Mouse (Mus musculus) embryonic facial prominence, embryonic 13.5 days (tissue): ENCODE data around the gene Hoxd11. TPM values are rescaled to one million over a fixed set of nuclear protein-coding genes. Genes with fewer than 3 reads are reported as not detected.

ENCODE experiments used
- ATAC-seq: fragments of 200-750 bp; cut with Nextera tagmentation; 2 replicates; pipeline ENCODE4 v1.8.0; 2017; ENCODE audit warnings: low read depth; ENCODE audit not compliant: insufficient number of reproducible peaks, insufficient read depth, low FRiP score, low TSS enrichment
- H3K27ac ChIP-seq: fragments of 300-500 bp; sonication (generic); 2 replicates; pipeline ENCODE4 v1.5.1; 2015; ENCODE audit warnings: moderate library complexity, mild to moderate bottlenecking, inconsistent platforms
- H3K27me3 ChIP-seq: fragments of 300-500 bp; sonication (generic); 2 replicates; pipeline ENCODE4 v1.6.1; 2015; ENCODE audit warnings: mild to moderate bottlenecking, inconsistent platforms
- H3K36me3 ChIP-seq: fragments of 300-500 bp; sonication (generic); 2 replicates; pipeline ENCODE4 v1.6.1; 2015; ENCODE audit warnings: mild to moderate bottlenecking, inconsistent platforms
- H3K4me1 ChIP-seq: fragments of 300-500 bp; sonication (generic); 2 replicates; pipeline ENCODE4 v1.6.1; 2015; ENCODE audit warnings: inconsistent platforms
- H3K4me2 ChIP-seq: fragments of 300-500 bp; sonication (generic); 2 replicates; pipeline ENCODE4 v1.6.1; 2015; ENCODE audit warnings: moderate library complexity, mild to moderate bottlenecking, inconsistent platforms
- H3K4me3 ChIP-seq: fragments of 300-500 bp; sonication (generic); 2 replicates; pipeline ENCODE4 v1.5.1; 2015; ENCODE audit warnings: mild to moderate bottlenecking, inconsistent platforms
- H3K9ac ChIP-seq: fragments of 300-500 bp; sonication (generic); 2 replicates; pipeline ENCODE4 v1.6.1; 2015; ENCODE audit warnings: mild to moderate bottlenecking, inconsistent platforms
- H3K9me3 ChIP-seq: fragments of 300-500 bp; sonication (generic); 2 replicates; pipeline ENCODE4 v1.6.1; 2016; ENCODE audit warnings: inconsistent platforms
- WGBS: fragments of 180-500 bp; shearing (Covaris S2); methylation state at CpG from one replicate; pipeline ENCODE4 v1.1.7; 2015; ENCODE audit warnings: mixed read lengths; 5-methylcytosine and 5-hydroxymethylcytosine counted together
- polyA plus RNA-seq: library from polyadenylated mRNA; unstranded; fragments of >200 nt; fragmentation: Nextera tagmentation; extraction: Ambion mirVana; gene quantifications from 2 replicates; pipeline ENCODE4 v1.2.1, GENCODE M21; 2015

Gene Hoxd11
- polyA plus RNA-seq, 1 experiment from 2014 or later = not detected

DNA sequence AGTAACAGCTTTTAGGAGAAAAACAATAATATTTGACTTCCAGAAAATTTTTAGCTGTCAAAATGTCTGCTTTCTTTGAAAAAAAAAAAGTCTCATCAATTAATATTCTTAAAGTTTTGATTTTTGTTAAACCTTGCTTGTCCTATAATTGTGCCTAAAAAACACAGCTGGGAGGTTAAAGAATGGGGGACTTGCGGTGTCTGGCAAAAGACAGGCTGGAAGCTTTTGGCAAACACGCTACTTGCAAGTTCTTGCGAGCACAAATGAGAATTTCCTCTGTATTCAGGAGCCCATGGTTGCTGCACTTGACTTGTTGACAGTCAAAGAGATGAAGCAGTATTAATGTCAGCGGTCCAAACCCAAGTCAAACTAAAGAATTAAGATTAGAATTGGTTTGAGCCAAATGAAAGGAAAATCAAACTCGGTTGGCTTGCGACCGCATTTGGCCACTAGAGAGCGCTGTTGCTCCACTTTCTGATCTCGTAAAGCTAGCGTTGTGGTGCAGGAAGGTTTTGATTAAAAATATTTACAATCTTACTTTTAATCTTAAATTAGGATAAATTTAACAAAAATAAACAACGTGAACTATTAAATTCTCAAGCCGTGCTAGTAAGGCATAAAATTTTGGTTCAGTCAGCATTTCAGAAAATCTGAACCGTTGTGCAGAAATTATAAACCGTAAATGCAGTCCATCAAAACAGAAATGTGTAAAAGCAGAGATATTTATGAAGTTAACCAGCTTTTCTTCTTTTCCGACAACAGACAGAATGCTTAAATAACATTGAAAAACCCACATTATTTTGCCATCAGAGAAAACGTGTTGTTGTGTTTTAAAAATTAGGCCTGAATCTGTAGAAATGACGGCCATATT lies 22.8 kb downstream of the Hoxd11 start:
- Histone ChIP-seq H3K4me2 (no peak overlapping the region), H3K27ac (no peak overlapping the region), H3K27me3 (peaks cover 99% of the 10 kb centered on the region), H3K9ac (no peak overlapping the region), H3K36me3 (no peaks in the 10 kb centered on the region), H3K9me3 (no peaks in the 10 kb centered on the region), H3K4me1 (peaks cover 24% of the 10 kb centered on the region), H3K4me3 (no peak overlapping the region)
- no peak for ATAC-seq
- WGBS = 8% methylated on average over 17 of the region's 17 CpGs

DNA sequence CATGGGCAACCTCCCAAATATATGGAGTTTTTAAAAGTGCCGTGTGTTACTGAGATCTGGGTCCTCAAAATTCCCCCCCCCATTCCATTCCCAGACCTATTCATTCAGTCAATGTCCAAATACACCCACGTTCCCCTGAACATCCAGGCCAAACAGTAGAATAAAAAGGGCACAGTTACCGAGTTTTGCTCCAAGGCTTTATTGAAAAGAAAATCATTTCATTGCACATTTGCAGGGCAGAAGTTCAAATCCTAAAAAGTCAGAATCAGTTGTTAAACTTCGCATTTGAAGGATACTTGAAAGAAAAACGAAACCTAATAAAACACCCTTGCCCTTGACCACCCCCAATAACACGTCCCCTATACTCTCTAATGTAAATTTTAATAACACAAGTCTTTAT lies 23.5 kb downstream of the Hoxd11 start:
- no peaks in the 10 kb centered on the region for H3K9me3 ChIP-seq

DNA sequence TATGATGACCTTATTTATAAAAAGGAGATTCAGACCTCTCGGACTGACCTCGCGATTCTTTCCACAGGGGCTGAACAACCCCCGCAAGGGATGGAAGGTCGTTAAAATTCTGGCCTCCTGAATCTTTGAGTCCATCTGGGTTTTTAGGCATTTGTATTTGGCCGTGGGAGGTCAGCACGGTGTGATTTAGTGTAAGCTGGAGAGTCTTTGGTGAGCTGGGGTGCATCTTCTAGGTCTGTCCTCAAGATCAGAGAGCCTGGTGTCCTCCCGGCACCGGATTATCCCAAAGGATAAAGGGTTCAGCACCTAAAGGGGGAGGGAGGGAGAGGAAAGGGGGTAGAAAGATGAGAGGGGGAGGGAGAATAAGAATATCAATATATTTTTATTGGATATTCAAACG lies 24.0 kb downstream of the Hoxd11 start:
- Histone ChIP-seq H3K4me2 (no peak overlapping the region), H3K4me1 (peaks cover 15% of the 10 kb centered on the region), H3K9ac (no peak overlapping the region), H3K27me3 (peaks cover 99% of the 10 kb centered on the region), H3K9me3 (no peaks in the 10 kb centered on the region), H3K4me3 (no peak overlapping the region), H3K36me3 (no peaks in the 10 kb centered on the region), H3K27ac (no peak overlapping the region)
- ATAC-seq = no peak
- 8% methylated on average over 10 of the region's 10 CpGs for WGBS

More for the DNA sequence above, 23.5 kb downstream of the Hoxd11 start:
- no peak overlapping the region for H3K4me3 ChIP-seq
- peaks cover 99% of the 10 kb centered on the region for H3K27me3 ChIP-seq
- no peak overlapping the region for H3K9ac ChIP-seq
- no peak overlapping the region for H3K4me2 ChIP-seq
- WGBS = 13% methylated on average over 6 of the region's 6 CpGs
- ATAC-seq = no peak
- H3K36me3 ChIP-seq = no peaks in the 10 kb centered on the region
- peaks cover 20% of the 10 kb centered on the region for H3K4me1 ChIP-seq
- H3K27ac ChIP-seq = no peak overlapping the region

DNA sequence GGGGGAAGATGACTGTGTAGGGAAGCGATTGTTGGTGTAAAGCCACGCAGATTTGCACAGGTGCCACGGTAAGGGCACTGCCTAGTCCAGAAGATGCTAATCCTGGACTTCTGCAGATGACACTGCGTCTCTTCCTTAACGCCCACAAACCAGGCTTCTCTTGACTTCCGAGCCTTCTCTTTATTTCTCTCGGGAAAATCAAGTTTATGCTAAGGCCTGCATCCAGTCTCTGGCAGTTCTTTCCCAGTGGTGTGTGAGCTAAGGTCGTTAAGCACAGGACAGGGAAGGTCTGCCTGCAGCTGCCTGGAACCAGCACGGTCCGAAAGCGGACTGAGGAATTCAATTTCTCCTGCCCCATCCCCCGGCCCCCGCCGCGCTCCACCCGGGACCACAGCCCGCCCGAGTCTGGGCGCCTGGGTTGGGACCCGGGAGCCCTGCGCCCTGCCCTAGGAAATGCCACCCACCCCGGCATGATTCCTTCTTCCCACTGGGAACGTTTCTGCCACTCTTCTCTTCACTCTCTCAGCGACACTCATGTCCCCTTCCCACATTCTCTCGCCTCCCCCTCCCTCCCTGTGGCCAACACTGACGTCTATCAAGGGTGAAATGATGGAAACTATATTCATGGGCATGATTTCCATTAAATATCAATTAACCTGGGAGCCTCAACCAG lies 24.5 kb downstream of the Hoxd11 start:
- H3K27me3 ChIP-seq = peaks cover 99% of the 10 kb centered on the region
- no peak overlapping the region for H3K4me3 ChIP-seq
- H3K4me1 ChIP-seq = peaks cover 10% of the 10 kb centered on the region
- ATAC-seq = no peak
- no peaks in the 10 kb centered on the region for H3K9me3 ChIP-seq
- H3K27ac ChIP-seq = no peak overlapping the region
- H3K9ac ChIP-seq = no peak overlapping the region
- no peak overlapping the region for H3K4me2 ChIP-seq
- no peaks in the 10 kb centered on the region for H3K36me3 ChIP-seq
- WGBS = 2% methylated on average over 26 of the region's 26 CpGs

DNA sequence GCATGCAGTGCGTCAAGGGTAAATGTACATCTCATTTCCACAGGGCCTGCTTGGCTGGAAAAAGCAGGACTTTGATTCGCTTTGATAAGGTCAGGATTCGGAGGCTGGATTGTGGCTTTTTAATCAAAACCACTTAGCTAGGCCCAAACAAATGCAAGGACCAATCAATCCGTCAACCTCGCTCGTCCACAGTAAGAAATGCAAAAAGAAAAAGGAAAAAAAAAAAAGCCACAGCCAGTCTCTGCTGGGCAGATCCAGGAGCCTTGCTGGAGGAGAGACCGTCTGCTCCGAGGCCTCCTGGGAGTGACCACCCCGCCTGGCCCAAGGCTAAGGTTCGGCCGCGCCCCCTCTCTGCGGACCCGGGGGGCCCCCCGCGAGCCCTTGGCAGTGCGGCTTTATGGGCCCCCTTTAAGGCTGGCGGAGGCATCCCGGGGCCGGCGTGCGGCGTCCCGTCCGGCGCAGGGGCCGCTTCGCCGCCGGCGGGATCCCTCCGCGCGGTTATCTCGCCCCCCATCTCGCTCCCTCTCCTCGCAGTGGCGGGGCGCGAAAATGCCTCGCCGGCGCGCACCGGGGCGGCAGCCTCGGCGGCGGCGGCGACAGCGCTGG lies 25.1 kb downstream of the Hoxd11 start, which contains the start of gene Hoxd8:
Hoxd8 (plus strand) TSS at position 223 of the 606 bp plus-strand sequence.
- no peak within 1 kb of the TSS; the same call in 1 of the 2 replicates for H3K27ac ChIP-seq
- peaks cover 99% of the 10 kb centered on the region for H3K27me3 ChIP-seq
- H3K4me3 ChIP-seq = peak within 1 kb of the TSS; percentile 48

DNA sequence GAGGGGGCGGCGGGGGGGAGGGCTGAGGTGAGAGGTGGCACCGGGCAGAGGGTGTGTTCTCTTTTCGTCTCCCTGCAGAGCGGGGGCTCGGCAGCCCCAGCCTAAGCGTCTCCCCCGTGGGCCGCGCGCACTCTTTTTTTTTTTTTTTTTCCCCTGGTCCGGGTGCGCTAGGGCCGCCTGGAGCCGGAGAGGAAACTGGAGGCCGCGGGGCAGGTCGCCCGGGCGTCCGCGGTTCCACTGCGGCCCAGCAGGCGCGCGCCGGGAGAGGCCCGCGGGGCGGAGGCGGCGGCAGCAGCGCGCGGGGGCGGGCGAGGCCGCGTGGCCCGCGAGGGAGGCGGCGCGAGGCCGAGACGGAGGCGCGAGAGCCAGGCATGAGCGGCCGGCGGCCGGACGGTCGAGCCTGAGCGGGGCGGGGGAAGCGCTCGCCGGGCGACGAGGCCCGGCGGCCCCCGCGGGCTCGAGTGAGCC lies 25.7 kb downstream of the Hoxd11 start:
- Histone ChIP-seq H3K27me3 (peaks cover 99% of the 10 kb centered on the region), H3K9ac (peak overlapping the region; percentile 60), H3K4me3 (peak overlapping the region; percentile 48), H3K4me2 (peak overlapping the region; percentile 75), H3K27ac (no peak overlapping the region; the same call in 1 of the 2 replicates), H3K4me1 (peaks cover 10% of the 10 kb centered on the region), H3K9me3 (no peaks in the 10 kb centered on the region), H3K36me3 (no peaks in the 10 kb centered on the region)
- no peak for ATAC-seq
- under 1% methylated on average over 53 of the region's 66 CpGs for WGBS

More for the DNA sequence above, 25.1 kb downstream of the Hoxd11 start, which contains the start of gene Hoxd8:
- under 1% methylated on average over 40 of the region's 52 CpGs for WGBS
- Histone ChIP-seq H3K9me3 (no peaks in the 10 kb centered on the region), H3K4me2 (peak within 1 kb of the TSS; percentile 75), H3K36me3 (no peaks in the 10 kb centered on the region), H3K4me1 (peaks cover 10% of the 10 kb centered on the region), H3K9ac (peak within 1 kb of the TSS; percentile 60)
- no peak for ATAC-seq

DNA sequence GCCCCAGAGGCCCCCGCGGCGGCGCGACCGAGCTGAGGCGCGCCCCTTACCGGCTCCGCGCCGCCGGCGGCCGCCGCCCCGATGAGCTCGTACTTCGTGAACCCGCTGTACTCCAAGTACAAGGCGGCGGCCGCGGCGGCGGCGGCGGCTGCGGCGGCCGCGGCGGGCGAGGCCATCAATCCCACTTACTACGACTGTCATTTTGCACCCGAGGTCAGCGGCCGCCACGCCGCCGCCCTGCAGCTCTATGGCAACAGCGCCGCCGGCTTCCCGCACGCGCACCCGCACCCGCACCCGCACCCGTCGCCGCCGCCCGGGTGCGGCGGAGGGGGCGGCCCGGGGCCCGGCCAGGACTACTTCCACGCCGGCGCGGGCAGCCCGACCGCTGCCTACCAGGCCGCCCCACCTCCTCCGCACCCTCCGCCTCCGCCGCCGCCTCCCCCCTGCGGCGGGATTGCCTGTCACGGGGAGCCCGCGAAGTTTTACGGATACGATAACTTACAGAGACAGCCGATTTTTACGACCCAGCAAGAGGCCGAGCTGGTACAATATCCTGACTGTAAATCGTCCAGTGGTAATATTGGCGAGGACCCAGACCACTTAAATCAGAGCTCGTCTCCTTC lies 26.2 kb downstream of the Hoxd11 start:
- no peaks in the 10 kb centered on the region for H3K9me3 ChIP-seq
- H3K4me1 ChIP-seq = peaks cover 10% of the 10 kb centered on the region
- H3K36me3 ChIP-seq = no peaks in the 10 kb centered on the region
- under 1% methylated on average over 78 of the region's 85 CpGs for WGBS
- H3K4me2 ChIP-seq = peak overlapping the region; percentile 75
- no peak overlapping the region for H3K27ac ChIP-seq
- H3K27me3 ChIP-seq = peaks cover 99% of the 10 kb centered on the region
- peak overlapping the region; percentile 60 for H3K9ac ChIP-seq
- H3K4me3 ChIP-seq = peak overlapping the region; percentile 48
- no peak for ATAC-seq

DNA sequence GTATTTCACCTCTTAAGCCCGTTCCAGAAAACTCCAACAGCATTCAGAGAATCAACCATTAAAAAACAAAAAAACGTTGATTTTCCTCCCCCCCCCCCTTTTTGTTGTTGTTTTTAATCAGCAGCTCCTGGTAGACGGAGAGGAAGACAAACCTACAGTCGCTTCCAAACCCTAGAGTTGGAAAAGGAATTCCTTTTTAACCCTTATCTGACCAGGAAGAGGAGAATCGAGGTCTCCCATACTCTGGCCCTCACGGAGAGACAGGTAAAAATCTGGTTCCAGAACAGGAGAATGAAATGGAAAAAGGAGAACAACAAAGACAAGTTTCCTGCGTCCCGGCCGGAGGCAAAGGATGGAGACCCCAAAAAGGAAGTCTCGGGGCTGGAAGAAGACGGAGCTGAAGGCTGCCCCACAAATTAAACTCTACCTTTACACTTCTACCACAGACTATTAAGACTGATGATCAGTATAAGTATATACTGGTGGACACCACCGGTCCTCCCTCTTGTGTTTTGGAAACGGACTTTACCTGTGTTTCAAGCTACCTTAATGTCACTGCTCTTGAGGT lies 27.1 kb downstream of the Hoxd11 start:
- no peak overlapping the region for H3K4me2 ChIP-seq
- H3K36me3 ChIP-seq = no peaks in the 10 kb centered on the region
- 4% methylated on average over 13 of the region's 13 CpGs for WGBS
- ATAC-seq = no peak
- H3K9me3 ChIP-seq = no peaks in the 10 kb centered on the region
- no peak overlapping the region for H3K9ac ChIP-seq
- H3K27ac ChIP-seq = no peak overlapping the region
- H3K4me3 ChIP-seq = no peak overlapping the region
- peaks cover 99% of the 10 kb centered on the region for H3K27me3 ChIP-seq
- H3K4me1 ChIP-seq = peaks cover 10% of the 10 kb centered on the region

DNA sequence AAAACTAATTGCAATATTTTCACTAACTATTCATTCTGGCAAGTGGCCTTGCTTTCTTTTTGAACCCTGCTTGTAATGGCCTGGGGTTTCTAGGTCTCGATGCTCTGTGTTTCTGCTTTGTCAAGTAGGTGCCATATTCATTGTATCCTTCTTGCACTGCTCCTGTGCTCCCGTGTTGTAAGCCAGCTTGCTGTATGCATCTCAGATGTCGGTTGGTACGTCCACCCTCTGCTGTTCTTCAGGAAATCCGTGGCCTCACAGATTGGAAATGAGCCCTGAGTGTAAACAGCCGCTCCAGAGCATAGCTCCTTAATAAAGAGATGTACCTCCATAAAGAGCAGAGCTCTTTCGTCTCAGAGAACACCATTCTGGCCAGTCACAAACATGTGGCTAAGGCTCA lies 28.2 kb downstream of the Hoxd11 start:
- H3K4me2 ChIP-seq = no peak overlapping the region
- peaks cover 99% of the 10 kb centered on the region for H3K27me3 ChIP-seq
- no peak overlapping the region for H3K4me3 ChIP-seq
- ATAC-seq = no peak
- H3K9me3 ChIP-seq = no peaks in the 10 kb centered on the region
- H3K27ac ChIP-seq = no peak overlapping the region
- H3K4me1 ChIP-seq = peaks cover 17% of the 10 kb centered on the region
- H3K9ac ChIP-seq = no peak overlapping the region
- WGBS = 9% methylated on average over 7 of the region's 7 CpGs
- no peaks in the 10 kb centered on the region for H3K36me3 ChIP-seq

DNA sequence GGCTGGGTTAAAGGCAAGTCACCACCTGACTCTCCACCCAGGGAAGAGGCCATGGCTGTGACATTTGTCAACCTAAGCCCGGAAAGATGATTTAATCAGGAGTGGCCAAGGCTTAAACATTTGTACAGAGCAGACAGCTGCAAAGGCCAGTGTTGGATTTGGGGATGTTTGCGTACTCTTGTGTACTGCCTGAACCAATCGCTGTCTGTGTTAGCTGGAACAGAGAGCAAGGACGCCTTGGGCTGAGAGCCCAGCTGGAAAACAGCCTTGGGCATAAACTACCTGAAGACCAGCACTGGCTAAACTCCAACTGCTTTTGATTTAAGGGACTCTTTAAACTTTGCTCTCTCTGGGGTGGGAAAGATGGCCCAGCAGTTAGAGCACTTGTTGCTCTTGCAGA lies 29.3 kb downstream of the Hoxd11 start:
- H3K9me3 ChIP-seq = no peaks in the 10 kb centered on the region
- no peak overlapping the region for H3K4me3 ChIP-seq
- peaks cover 17% of the 10 kb centered on the region for H3K4me1 ChIP-seq
- WGBS = 6% methylated on average over 4 of the region's 4 CpGs
- H3K27me3 ChIP-seq = peaks cover 99% of the 10 kb centered on the region
- H3K9ac ChIP-seq = no peak overlapping the region
- H3K36me3 ChIP-seq = no peaks in the 10 kb centered on the region
- ATAC-seq = no peak
- H3K4me2 ChIP-seq = no peak overlapping the region
- no peak overlapping the region for H3K27ac ChIP-seq
